Mouse (Mus musculus) ES-E14 (cell line): ENCODE data around the gene Runx3. TPM values are rescaled to one million over a fixed set of nuclear protein-coding genes. Genes with fewer than 3 reads are reported as not detected.

ENCODE experiments used
- DNase-seq: peaks from one replicate; pipeline ENCODE4 v3.0.0-alpha.2; 2013; ENCODE audit warnings: low read depth, low spot score
- H3K27ac ChIP-seq: 2 replicates; pipeline ENCODE4 v1.5.1; 2012; ENCODE audit warnings: low read depth, mild to moderate bottlenecking, low read length, moderate library complexity, mixed read lengths; ENCODE audit not compliant: poor library complexity, insufficient read depth, severe bottlenecking
- H3K36me3 ChIP-seq: 2 replicates; pipeline ENCODE4 v1.6.1; 2012; ENCODE audit warnings: mild to moderate bottlenecking, low read length, moderate library complexity, mixed read lengths; ENCODE audit not compliant: control insufficient read depth, poor library complexity, insufficient read depth, severe bottlenecking
- H3K4me1 ChIP-seq, 2 experiments: fragments of 150-350 bp in 1 of 2; sonication (generic) in 1 of 2; 2 replicates each; pipeline ENCODE4 v1.6.1; 2012; ENCODE audit warnings: low read length in 2 of 2, mild to moderate bottlenecking in 1 of 2, mixed read lengths in 1 of 2; ENCODE audit not compliant: control insufficient read depth in 2 of 2, insufficient read depth in 2 of 2, poor library complexity in 1 of 2
- H3K4me3 ChIP-seq, 2 experiments: fragments of 150-350 bp in 1 of 2; sonication (generic) in 1 of 2; 2 replicates each; pipeline ENCODE4 v1.5.1; 2012; ENCODE audit warnings: low read length in 2 of 2, low read depth in 1 of 2, mild to moderate bottlenecking in 1 of 2, mixed read lengths in 1 of 2; ENCODE audit not compliant: insufficient read depth in 1 of 2, poor library complexity in 1 of 2, severe bottlenecking in 1 of 2
- H3K9ac ChIP-seq: 2 replicates; pipeline ENCODE4 v1.6.1; 2012; ENCODE audit warnings: low read depth, mild to moderate bottlenecking, low read length, mixed read lengths; ENCODE audit not compliant: poor library complexity, insufficient read depth, severe bottlenecking
- H3K9me3 ChIP-seq: fragments of 150-350 bp; sonication (generic); 2 replicates; pipeline ENCODE4 v1.6.1; 2012; ENCODE audit warnings: low read depth, mild to moderate bottlenecking, low read length; ENCODE audit not compliant: control insufficient read depth, insufficient read depth
- CHD2 ChIP-seq: IDR thresholded peaks from 2 replicates; pipeline ENCODE4 v1.6.1; 2014; ENCODE audit warnings: mild to moderate bottlenecking, low read depth, low read length, inconsistent platforms
- HCFC1 ChIP-seq: IDR thresholded peaks from 2 replicates; pipeline ENCODE4 v1.6.1; 2012; ENCODE audit warnings: low read length, inconsistent platforms, borderline replicate concordance; ENCODE audit not compliant: insufficient read depth
- MAFK ChIP-seq: IDR thresholded peaks from 2 replicates; pipeline ENCODE4 v1.6.1; 2014; ENCODE audit warnings: mild to moderate bottlenecking, low read depth, low read length, inconsistent platforms; ENCODE audit not compliant: insufficient read depth
- ZC3H11A ChIP-seq: IDR thresholded peaks from 2 replicates; pipeline ENCODE4 v1.6.1; 2012; ENCODE audit warnings: low read depth, mild to moderate bottlenecking, inconsistent platforms, low read length, borderline replicate concordance
- ZNF384 ChIP-seq: IDR thresholded peaks from 2 replicates; pipeline ENCODE4 v1.6.1; 2012; ENCODE audit warnings: low read depth, low read length, inconsistent platforms
- in situ Hi-C, 2 experiments: fragments of 600-800 bp; cut with MboI; formaldehyde crosslinking; loops; one replicate each; pipeline ENCODE4 v1.15.1; 2025; ENCODE audit warnings: low sequenced_read_pairs in 2 of 2, inconsistent platforms in 1 of 2; ENCODE audit not compliant: unreplicated experiment in 2 of 2
- total RNA-seq: library from RNA; depleted of rRNA; stranded (reverse); fragments of 300-350 nt; gene quantifications from 2 replicates; pipeline ENCODE4 v1.2.3, GENCODE M21; 2012

Gene Runx3
- total RNA-seq, 1 experiment, result 0.49 TPM

- Histone ChIP-seq H3K9ac (no peak overlapping the region), H3K4me1 (0 out of 4 replicates have a peak, but pooled peaks cover 0 to 6% of the 10 kb centered on the region in 2 experiments), H3K9me3 (no peaks in the 10 kb centered on the region), H3K4me3 (no peak overlapping the region), H3K27ac (no peak overlapping the region), H3K36me3 (no peaks in the 10 kb centered on the region)
- no peak for DNase-seq
- TF ChIP-seq CHD2, result no peak
- TF ChIP-seq ZC3H11A, result no peak
- TF ChIP-seq MAFK, result no peak
- TF ChIP-seq ZNF384, result no peak
- TF ChIP-seq HCFC1, result no peak
- in situ Hi-C loops, result no loop called here
These were observed 15.8 kb downstream of the Runx3 start for GRCm38 (mm10) chr4:135136202-135136601.

GRCm38 (mm10) chr4:135136612-135137011, 16.2 kb downstream of the Runx3 start:
- Histone ChIP-seq H3K27ac (no peak overlapping the region), H3K9me3 (no peaks in the 10 kb centered on the region), H3K4me1 (peaks cover 0 to 9% of the 10 kb centered on the region in 2 experiments; a peak in 2 of 4 replicates), H3K9ac (no peak overlapping the region), H3K4me3 (no peak overlapping the region), H3K36me3 (no peaks in the 10 kb centered on the region)
- TF ChIP-seq ZNF384, result no peak
- TF ChIP-seq ZC3H11A, result no peak
- TF ChIP-seq CHD2, result no peak
- TF ChIP-seq HCFC1, result no peak
- no peak for TF ChIP-seq MAFK
- in situ Hi-C loops, result no loop called here
- no peak for DNase-seq

GRCm38 (mm10) chr4:135140647-135141515, 20.4 kb downstream of the Runx3 start:
- Histone ChIP-seq H3K36me3 (no peaks in the 10 kb centered on the region), H3K27ac (no peak overlapping the region), H3K9ac (no peak overlapping the region), H3K4me3 (peak overlapping the region in 1 of 2 experiments; percentile 6; a peak in 1 of 4 replicates), H3K4me1 (peaks cover 0 to 11% of the 10 kb centered on the region in 2 experiments; a peak in 2 of 4 replicates), H3K9me3 (no peaks in the 10 kb centered on the region)
- TF ChIP-seq ZC3H11A (no peak), CHD2 (no peak), HCFC1 (no peak), ZNF384 (no peak), MAFK (no peak)
- DNase-seq, result no peak
- in situ Hi-C loops, result no loop called here

GRCm38 (mm10) chr4:135141720-135142119, 21.3 kb downstream of the Runx3 start:
- no peak overlapping the region for H3K27ac ChIP-seq
- H3K9ac ChIP-seq, result no peak overlapping the region
- peaks cover 0 to 11% of the 10 kb centered on the region in 2 experiments; a peak in 2 of 4 replicates for H3K4me1 ChIP-seq
- H3K36me3 ChIP-seq, result no peaks in the 10 kb centered on the region
- TF ChIP-seq CHD2 (no peak), ZC3H11A (no peak), ZNF384 (no peak), MAFK (no peak), HCFC1 (no peak)
- in situ Hi-C loops, result no loop called here
- no peaks in the 10 kb centered on the region for H3K9me3 ChIP-seq
- no peak overlapping the region for H3K4me3 ChIP-seq
- no peak for DNase-seq
